7 mouse cellular contexts compared by ENCODE assay signal in genomic region chr1:167689262-167690137, GRCm38 (mm10). TPM values are rescaled to one million over a fixed set of nuclear protein-coding genes. Genes with fewer than 3 reads are reported as not detected.
DNase-seq lines count a peak whose midpoint lies in the region; ATAC-seq lines count a peak whose summit lies in the region.

No protein-coding gene starts in this region.

- H3K9ac ChIP-seq in lung, embryonic 15.5 days, result no peak overlapping the region
- peak overlapping the region; percentile 36; the same call in 1 of the 2 replicates for H3K9ac ChIP-seq in forebrain, embryonic 15.5 days (replicated peaks)
- H3K9ac ChIP-seq in liver, embryonic 12.5 days, result no peak overlapping the region

- no peak for DNase-seq in lung, postnatal 25 days (ENCODE audit: low spot score)
- peak; percentile 18 for DNase-seq in yolk sac, embryonic 10.5 days (ENCODE audit: low spot score)
- DNase-seq in frontal cortex, postnatal 10 days (ENCODE audit: low spot score in 2 of 2), result no peak

- no peak overlapping the region for H3K27ac ChIP-seq in lung, embryonic 15.5 days
- H3K27ac ChIP-seq in forebrain, embryonic 15.5 days (replicated peaks), result no peak overlapping the region
- no peak overlapping the region for H3K27ac ChIP-seq in liver, embryonic 12.5 days

- peak overlapping the region; percentile 94 for H3K4me2 ChIP-seq in lung, embryonic 15.5 days
- H3K4me2 ChIP-seq in forebrain, embryonic 15.5 days (replicated peaks), result peak overlapping the region; percentile 83
- peak overlapping the region; percentile 60 for H3K4me2 ChIP-seq in liver, embryonic 12.5 days

- no peaks in the 10 kb centered on the region for H3K9me3 ChIP-seq in lung, embryonic 15.5 days
- H3K9me3 ChIP-seq in forebrain, embryonic 15.5 days, result peaks cover 4% of the 10 kb centered on the region
- H3K9me3 ChIP-seq in liver, embryonic 12.5 days (replicated peaks), result no peaks in the 10 kb centered on the region

- peaks cover 90% of the 10 kb centered on the region for H3K27me3 ChIP-seq in lung, embryonic 15.5 days
- peaks cover 70% of the 10 kb centered on the region for H3K27me3 ChIP-seq in forebrain, embryonic 15.5 days
- peaks cover 88% of the 10 kb centered on the region for H3K27me3 ChIP-seq in liver, embryonic 12.5 days (replicated peaks)

- H3K36me3 ChIP-seq in lung, embryonic 15.5 days, result no peaks in the 10 kb centered on the region
- H3K36me3 ChIP-seq in forebrain, embryonic 15.5 days, result no peaks in the 10 kb centered on the region
- no peaks in the 10 kb centered on the region for H3K36me3 ChIP-seq in liver, embryonic 12.5 days

- peak overlapping the region; percentile 49 for H3K4me3 ChIP-seq in lung, embryonic 15.5 days
- peak overlapping the region; percentile 44 for H3K4me3 ChIP-seq in forebrain, embryonic 15.5 days
- H3K4me3 ChIP-seq in liver, embryonic 12.5 days, result peak overlapping the region; percentile 40

- H3K4me1 ChIP-seq in lung, embryonic 15.5 days, result peaks cover 21% of the 10 kb centered on the region
- peaks cover 30% of the 10 kb centered on the region for H3K4me1 ChIP-seq in forebrain, embryonic 15.5 days
- H3K4me1 ChIP-seq in liver, embryonic 12.5 days, result no peaks in the 10 kb centered on the region

- ATAC-seq in lung, embryonic 15.5 days (ENCODE audit: borderline replicate concordance, extremely low read depth, low FRiP score, low TSS enrichment), result no peak; the same call in 1 of the 2 replicates
- peak; percentile 48 for ATAC-seq in forebrain, embryonic 15.5 days (replicated peaks)
- no peak for ATAC-seq in liver, embryonic 12.5 days
- ATAC-seq in activated CD4-positive, CD25-positive, alpha-beta regulatory T cell, adult 4 months, result no peak

- WGBS in lung, embryonic 15.5 days, result under 1% methylated on average over 36 of the region's 36 CpGs
- under 1% methylated on average over 36 of the region's 36 CpGs for WGBS in forebrain, embryonic 15.5 days
- 5% methylated on average over 36 of the region's 36 CpGs for WGBS in liver, embryonic 12.5 days (ENCODE audit: insufficient replicate concordance)

RNA-seq across cellular contexts. Expression of gene Lmx1a, which starts 0.5 kb away (rescaled TPM):
- polyA plus RNA-seq in lung, embryonic 15.5 days (2015; fragmentation: Nextera tagmentation; extraction: Ambion mirVana), result 0.06 TPM in 1 of 2 replicates, not detected in the other
- polyA plus RNA-seq in forebrain, embryonic 15.5 days (2015; fragmentation: Nextera tagmentation; extraction: Ambion mirVana), result 2.6 and 3.7 TPM in 2 replicates
- polyA plus RNA-seq in liver, embryonic 12.5 days (2016; fragmentation: Nextera tagmentation; extraction: Ambion mirVana), result 1.2 and 1.6 TPM in 2 replicates
- polyA plus RNA-seq in activated CD4-positive, CD25-positive, alpha-beta regulatory T cell, adult 4 months (2017; shearing (Covaris generic)), result not detected
